Mouse (Mus musculus) G1E (cell line): Measurements from ENCODE around the gene Aknad1.

ENCODE experiments used
- CTCF ChIP-seq: IDR thresholded peaks from 2 replicates; pipeline ENCODE4 v1.5.1; 2012; ENCODE audit warnings: low read depth, low read length, inconsistent platforms, mixed read lengths
- GATA1 ChIP-seq: IDR thresholded peaks from 2 replicates; pipeline ENCODE4 v1.6.1; 2012; ENCODE audit warnings: borderline replicate concordance, low read length, inconsistent platforms, mixed read lengths
- POLR2AphosphoS5 ChIP-seq: IDR thresholded peaks from 2 replicates; pipeline ENCODE4 v1.6.1; 2012; ENCODE audit warnings: low read depth, low read length, inconsistent platforms; ENCODE audit not compliant: insufficient replicate concordance

GRCm38 (mm10) chr3:108756131-108756530, 16.7 kb downstream of the Aknad1 start:
- TF ChIP-seq CTCF: no peak
- no peak for TF ChIP-seq GATA1
- no peak for TF ChIP-seq POLR2AphosphoS5
